Mouse (Mus musculus) lung, embryonic 14.5 days (tissue): ENCODE results near the gene Anxa3. TPM values are rescaled to one million over a fixed set of nuclear protein-coding genes. Genes with fewer than 3 reads are reported as not detected.

Source experiments
- ATAC-seq: fragments of 200-750 bp; cut with Nextera tagmentation; 2 replicates; pipeline ENCODE4 v1.8.0; 2017; ENCODE audit warnings: mild to moderate bottlenecking, moderate TSS enrichment, moderate library complexity; ENCODE audit not compliant: insufficient read depth
- DNase-seq: peaks from one replicate; pipeline ENCODE4 v3.0.0-alpha.2; 2015
- H3K27ac ChIP-seq: fragments of 300-500 bp; sonication (generic); 2 replicates; pipeline ENCODE4 v1.5.1; 2014; ENCODE audit warnings: low read depth, mild to moderate bottlenecking, moderate library complexity
- H3K27me3 ChIP-seq: fragments of 300-500 bp; sonication (generic); 2 replicates; pipeline ENCODE4 v1.6.1; 2014; ENCODE audit warnings: low read length, control low read depth; ENCODE audit not compliant: insufficient read depth
- H3K36me3 ChIP-seq: fragments of 300-500 bp; sonication (generic); 2 replicates; pipeline ENCODE4 v1.6.1; 2014; ENCODE audit warnings: control low read depth; ENCODE audit not compliant: insufficient read depth
- H3K4me1 ChIP-seq: fragments of 300-500 bp; sonication (generic); 2 replicates; pipeline ENCODE4 v1.6.1; 2014; ENCODE audit warnings: antibody characterized with exemption, control low read depth; ENCODE audit not compliant: insufficient read depth
- H3K4me2 ChIP-seq: fragments of 300-500 bp; sonication (generic); 2 replicates; pipeline ENCODE4 v1.6.1; 2014; ENCODE audit warnings: mild to moderate bottlenecking
- H3K4me3 ChIP-seq: fragments of 300-500 bp; sonication (generic); 2 replicates; pipeline ENCODE4 v1.5.1; 2014; ENCODE audit warnings: low read depth, low read length
- H3K9ac ChIP-seq: fragments of 300-500 bp; sonication (generic); 2 replicates; pipeline ENCODE4 v1.6.1; 2014
- H3K9me3 ChIP-seq: fragments of 300-500 bp; sonication (generic); 2 replicates; pipeline ENCODE4 v1.6.1; 2016; ENCODE audit warnings: low read depth, low read length, control low read depth
- CTCF ChIP-seq: IDR thresholded peaks from 2 replicates; pipeline ENCODE4 v1.5.1; 2016; ENCODE audit warnings: antibody characterized with exemption, low read depth
- WGBS: fragments of 180-500 bp; shearing (Covaris S2); extraction: QIAGEN DNeasy Blood & Tissue Kit; methylation state at CpG from one replicate; pipeline ENCODE4 v1.1.7; 2014; 5-methylcytosine and 5-hydroxymethylcytosine counted together
- polyA plus RNA-seq: library from polyadenylated mRNA; unstranded; fragments of >200 nt; fragmentation: Nextera tagmentation; extraction: Ambion mirVana; gene quantifications from 2 replicates; pipeline ENCODE4 v1.2.1, GENCODE M21; 2014

Anxa3 gene
- 53.0 and 55.2 TPM in 2 replicates for polyA plus RNA-seq

DNA sequence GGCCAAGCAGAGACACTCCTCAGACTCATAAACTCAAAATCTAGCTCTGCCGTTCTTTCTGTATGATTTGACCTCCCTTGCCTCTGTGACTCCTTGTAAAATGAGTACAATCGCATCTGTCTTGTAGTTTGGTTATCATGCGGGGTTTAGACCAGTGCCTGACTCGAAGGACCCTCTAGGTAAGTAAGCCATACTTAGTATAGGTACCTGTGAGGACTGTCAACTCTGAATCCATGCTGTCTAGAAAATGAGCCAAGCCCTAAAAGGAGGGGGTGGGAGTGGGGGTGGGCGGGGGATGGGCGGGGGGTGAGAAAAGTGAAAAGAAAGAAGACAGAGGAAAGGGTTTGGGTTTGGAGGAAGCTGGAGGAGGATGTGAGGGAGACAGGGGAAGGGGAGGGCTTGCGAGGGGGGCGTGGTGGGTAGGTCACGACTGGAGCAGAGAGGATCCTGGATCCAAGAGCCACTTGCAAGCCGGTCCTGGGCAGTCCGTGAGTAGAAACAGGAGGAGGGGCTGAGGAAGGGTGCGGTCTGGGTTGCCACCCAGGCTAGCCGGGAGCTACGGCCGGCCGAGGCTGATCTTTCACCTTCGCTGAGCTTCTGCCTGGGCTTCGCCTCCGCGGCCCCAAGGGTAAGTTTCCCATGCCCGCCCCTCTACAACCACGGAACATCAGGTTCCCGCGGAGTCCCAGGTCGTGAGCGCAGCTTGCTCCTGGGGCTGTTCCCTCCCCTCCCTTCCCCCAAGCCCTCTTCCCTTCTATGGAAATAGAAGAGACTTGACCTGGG lies at the start of gene Anxa3:
Gene Anxa3, plus strand, starts transcription at position 404 of the 783 bp plus-strand sequence.
- ATAC-seq, result peak; percentile 93
- H3K27ac ChIP-seq, result peak within 1 kb of the TSS; percentile 20; the same call in 1 of the 2 replicates
- no peaks in the 10 kb centered on the region for H3K36me3 ChIP-seq
- peak within 1 kb of the TSS; percentile 49 for H3K4me3 ChIP-seq
- peak; percentile 63 for DNase-seq
- peak within 1 kb of the TSS; percentile 57 for H3K9ac ChIP-seq
- no peaks in the 10 kb centered on the region for H3K27me3 ChIP-seq
- TF ChIP-seq CTCF, result no peak
- H3K4me1 ChIP-seq, result no peaks in the 10 kb centered on the region
- WGBS, result 9% methylated on average over 26 of the region's 26 CpGs
- no peaks in the 10 kb centered on the region for H3K9me3 ChIP-seq
- peak within 1 kb of the TSS; percentile 84 for H3K4me2 ChIP-seq

- no peak overlapping the region for H3K27ac ChIP-seq
- H3K4me1 ChIP-seq, result no peaks in the 10 kb centered on the region
- H3K36me3 ChIP-seq, result no peaks in the 10 kb centered on the region
- H3K27me3 ChIP-seq, result no peaks in the 10 kb centered on the region
- DNase-seq (peak; percentile 13), ATAC-seq (no peak)
- WGBS, result 80% methylated on average over 8 of the region's 8 CpGs
- TF ChIP-seq CTCF, result no peak
- no peak overlapping the region for H3K4me3 ChIP-seq
- H3K9ac ChIP-seq, result no peak overlapping the region
- H3K9me3 ChIP-seq, result no peaks in the 10 kb centered on the region
- H3K4me2 ChIP-seq, result no peak overlapping the region
Observed at GRCm38 (mm10) chr5:96747195-96747984, 45.7 kb upstream of the Anxa3 start.

DNA sequence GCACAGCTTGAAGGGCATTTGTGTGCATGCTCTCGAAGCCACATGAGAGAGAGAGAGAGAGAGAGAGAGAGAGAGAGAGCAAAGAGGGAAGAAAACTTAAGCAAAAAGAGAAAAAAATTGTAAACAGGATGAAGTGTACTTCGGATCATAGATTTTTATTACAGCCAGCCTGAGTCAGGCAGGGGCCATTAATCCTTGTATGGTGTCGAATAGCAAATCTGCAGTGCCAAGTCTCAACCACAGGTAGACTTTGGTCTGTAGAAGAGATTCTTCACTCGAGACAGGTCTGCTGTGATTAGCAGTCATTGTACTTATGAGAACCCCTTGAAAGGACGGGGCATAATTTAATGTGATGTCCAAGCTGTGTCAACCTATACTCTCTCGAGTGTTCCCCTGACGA lies 35.5 kb upstream of the Anxa3 start:
- ATAC-seq (no peak), DNase-seq (no peak)
- H3K27me3 ChIP-seq, result no peaks in the 10 kb centered on the region
- no peak overlapping the region for H3K4me2 ChIP-seq
- no peak overlapping the region for H3K4me3 ChIP-seq
- no peaks in the 10 kb centered on the region for H3K4me1 ChIP-seq
- 83% methylated on average over 7 of the region's 7 CpGs for WGBS
- no peak overlapping the region for H3K27ac ChIP-seq
- peaks cover 20% of the 10 kb centered on the region; the same call in 1 of the 2 replicates for H3K36me3 ChIP-seq
- no peaks in the 10 kb centered on the region for H3K9me3 ChIP-seq
- no peak overlapping the region for H3K9ac ChIP-seq
- no peak for TF ChIP-seq CTCF

DNA sequence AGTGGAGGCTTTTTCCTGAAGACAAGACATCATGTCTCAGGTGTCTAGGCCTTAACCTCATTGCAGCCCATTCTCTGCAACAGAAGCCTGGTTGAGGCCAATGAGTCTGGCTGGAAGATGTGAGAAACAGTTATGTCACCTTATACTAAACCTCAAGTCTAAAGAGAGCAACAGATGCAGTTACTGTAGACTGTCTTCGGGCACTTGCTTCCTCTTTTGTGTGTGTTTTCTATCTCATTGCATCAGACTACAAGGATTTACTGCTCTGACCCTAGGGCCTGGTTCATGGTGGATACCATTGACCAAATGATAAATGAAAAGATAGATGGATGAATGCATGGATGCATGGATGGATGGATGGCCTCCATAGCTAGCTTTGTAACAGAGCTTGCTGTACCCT lies 31.1 kb upstream of the Anxa3 start:
- peaks cover 20% of the 10 kb centered on the region; the same call in 1 of the 2 replicates for H3K36me3 ChIP-seq
- ATAC-seq, result no peak

GRCm38 (mm10) chr5:96768846-96769471 lies 24.2 kb upstream of the Anxa3 start:
- no peak for ATAC-seq
- peak; percentile 89 for DNase-seq
- Histone ChIP-seq H3K36me3 (0 out of 2 replicates have a peak, but pooled peaks cover 5% of the 10 kb centered on the region), H3K4me2 (no peak overlapping the region), H3K9ac (no peak overlapping the region), H3K9me3 (no peaks in the 10 kb centered on the region), H3K4me3 (no peak overlapping the region), H3K27ac (no peak overlapping the region), H3K27me3 (no peaks in the 10 kb centered on the region), H3K4me1 (no peaks in the 10 kb centered on the region)
- 50% methylated on average over 10 of the region's 10 CpGs for WGBS
- peak; percentile 89 for TF ChIP-seq CTCF

More for the DNA sequence above, 31.1 kb upstream of the Anxa3 start:
- TF ChIP-seq CTCF, result no peak
- no peaks in the 10 kb centered on the region for H3K27me3 ChIP-seq
- no peaks in the 10 kb centered on the region for H3K4me1 ChIP-seq
- no peaks in the 10 kb centered on the region for H3K9me3 ChIP-seq
- WGBS, result 80% methylated on average over 1 of the region's 1 CpGs
- no peak overlapping the region for H3K4me2 ChIP-seq
- H3K27ac ChIP-seq, result no peak overlapping the region
- DNase-seq, result no peak
- no peak overlapping the region for H3K9ac ChIP-seq
- H3K4me3 ChIP-seq, result no peak overlapping the region

DNA sequence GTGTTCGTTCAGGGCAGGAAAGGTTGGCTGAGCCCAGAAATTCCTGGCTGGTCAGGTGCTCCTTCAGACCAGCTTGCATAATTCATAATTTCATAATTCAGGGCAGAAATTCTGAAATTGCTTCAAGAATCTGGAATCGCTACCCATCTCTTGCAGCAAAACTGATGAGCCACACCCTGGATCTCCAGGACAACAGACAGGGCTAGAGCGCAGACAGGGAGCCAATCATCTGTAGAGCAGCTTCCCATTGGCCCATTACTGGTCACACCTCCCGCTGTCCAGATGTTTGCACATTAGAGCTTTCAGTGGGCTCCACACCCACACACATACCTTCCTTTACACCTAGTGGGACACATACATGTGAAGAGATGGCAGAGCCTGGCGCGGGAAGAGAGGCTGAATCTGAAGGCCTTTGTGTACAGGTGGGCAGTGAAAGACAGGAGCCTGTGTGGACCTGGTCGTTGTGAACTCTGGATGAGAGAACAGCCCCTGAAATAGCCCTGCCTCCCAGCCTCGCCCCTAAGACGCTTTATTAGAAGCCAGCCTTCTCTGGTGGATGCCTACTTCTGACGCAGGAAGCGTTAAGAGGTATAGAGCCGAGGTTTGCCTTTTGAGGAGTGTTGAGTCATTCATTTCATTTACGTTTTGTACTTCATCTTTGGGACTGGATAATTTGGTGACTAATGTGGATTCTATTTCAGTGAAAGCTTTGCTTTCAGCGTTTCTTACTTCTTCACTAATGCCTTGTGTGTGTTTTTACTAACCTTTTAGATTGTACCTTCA lies 9.4 kb upstream of the Anxa3 start:
- no peak for DNase-seq
- Histone ChIP-seq H3K4me1 (no peaks in the 10 kb centered on the region), H3K36me3 (0 out of 2 replicates have a peak, but pooled peaks cover 11% of the 10 kb centered on the region), H3K4me3 (no peak overlapping the region), H3K27me3 (no peaks in the 10 kb centered on the region), H3K9ac (no peak overlapping the region), H3K9me3 (no peaks in the 10 kb centered on the region), H3K27ac (no peak overlapping the region), H3K4me2 (no peak overlapping the region)
- 80% methylated on average over 14 of the region's 14 CpGs for WGBS
- ATAC-seq, result no peak
- TF ChIP-seq CTCF, result no peak
